Mouse (Mus musculus) heart, postnatal 0 days (tissue): ENCODE measurements around the gene Cd59a. TPM values are rescaled to one million over a fixed set of nuclear protein-coding genes. Genes with fewer than 3 reads are reported as not detected.

Source experiments
- ATAC-seq: fragments of 200-750 bp; cut with Nextera tagmentation; 2 replicates; pipeline ENCODE4 v1.8.0; 2017; ENCODE audit warnings: low read depth, moderate number of reproducible peaks, moderate library complexity; ENCODE audit not compliant: insufficient read depth
- DNase-seq: peaks from one replicate; pipeline ENCODE4 v3.0.0-alpha.2; 2016; ENCODE audit warnings: low spot score
- H3K27ac ChIP-seq: fragments of 300-500 bp; sonication (generic); 2 replicates; pipeline ENCODE4 v1.5.1; 2014; ENCODE audit warnings: low read depth, mild to moderate bottlenecking
- H3K27me3 ChIP-seq: fragments of 300-500 bp; sonication (generic); 2 replicates; pipeline ENCODE4 v1.6.1; 2014; ENCODE audit warnings: low read length, mixed read lengths; ENCODE audit not compliant: control insufficient read depth, insufficient read depth
- H3K36me3 ChIP-seq: fragments of 300-500 bp; sonication (generic); replicated peaks from 2 replicates; pipeline ENCODE4 v1.6.1; 2014; ENCODE audit warnings: low read length, mixed read lengths; ENCODE audit not compliant: control insufficient read depth, insufficient read depth
- H3K4me1 ChIP-seq: fragments of 300-500 bp; sonication (generic); 2 replicates; pipeline ENCODE4 v1.6.1; 2014; ENCODE audit warnings: antibody characterized with exemption; ENCODE audit not compliant: control insufficient read depth, insufficient read depth
- H3K4me2 ChIP-seq: fragments of 300-500 bp; sonication (generic); 2 replicates; pipeline ENCODE4 v1.6.1; 2014; ENCODE audit warnings: low read depth, mild to moderate bottlenecking, low read length, moderate library complexity
- H3K4me3 ChIP-seq: fragments of 300-500 bp; sonication (generic); 2 replicates; pipeline ENCODE4 v1.5.1; 2014; ENCODE audit warnings: low read depth, low read length
- H3K9ac ChIP-seq: fragments of 300-500 bp; sonication (generic); replicated peaks from 2 replicates; pipeline ENCODE4 v1.6.1; 2014; ENCODE audit warnings: low read depth, low read length, mixed read lengths
- H3K9me3 ChIP-seq: fragments of 300-500 bp; sonication (generic); replicated peaks from 2 replicates; pipeline ENCODE4 v1.6.1; 2016; ENCODE audit warnings: low read length; ENCODE audit not compliant: control insufficient read depth
- CTCF ChIP-seq: IDR thresholded peaks from 2 replicates; pipeline ENCODE4 v1.5.1; 2016; ENCODE audit warnings: antibody characterized with exemption, control low read depth, low read depth
- EP300 ChIP-seq: IDR thresholded peaks from 2 replicates; pipeline ENCODE4 v1.6.1; 2016; ENCODE audit warnings: antibody characterized with exemption, low read depth
- WGBS: fragments of 180-500 bp; shearing (Covaris S2); extraction: QIAGEN DNeasy Blood & Tissue Kit; methylation state at CpG from one replicate; pipeline ENCODE4 v1.1.7; 2014; 5-methylcytosine and 5-hydroxymethylcytosine counted together
- polyA plus RNA-seq: library from polyadenylated mRNA; unstranded; fragments of >200 nt; fragmentation: Nextera tagmentation; extraction: Ambion mirVana; gene quantifications from 2 replicates; pipeline ENCODE4 v1.2.1, GENCODE M21; 2015
- total RNA-seq: library from RNA; depleted of rRNA; stranded (reverse); fragments of >200 nt; gene quantifications from 2 replicates; pipeline ENCODE4 v1.2.3, GENCODE M21; 2014; ENCODE audit warnings: low replicate concordance

Gene Cd59a
- total and polyA plus RNA-seq, 2 experiments from 2014 or later = 40.6 to 96.5 TPM

DNA sequence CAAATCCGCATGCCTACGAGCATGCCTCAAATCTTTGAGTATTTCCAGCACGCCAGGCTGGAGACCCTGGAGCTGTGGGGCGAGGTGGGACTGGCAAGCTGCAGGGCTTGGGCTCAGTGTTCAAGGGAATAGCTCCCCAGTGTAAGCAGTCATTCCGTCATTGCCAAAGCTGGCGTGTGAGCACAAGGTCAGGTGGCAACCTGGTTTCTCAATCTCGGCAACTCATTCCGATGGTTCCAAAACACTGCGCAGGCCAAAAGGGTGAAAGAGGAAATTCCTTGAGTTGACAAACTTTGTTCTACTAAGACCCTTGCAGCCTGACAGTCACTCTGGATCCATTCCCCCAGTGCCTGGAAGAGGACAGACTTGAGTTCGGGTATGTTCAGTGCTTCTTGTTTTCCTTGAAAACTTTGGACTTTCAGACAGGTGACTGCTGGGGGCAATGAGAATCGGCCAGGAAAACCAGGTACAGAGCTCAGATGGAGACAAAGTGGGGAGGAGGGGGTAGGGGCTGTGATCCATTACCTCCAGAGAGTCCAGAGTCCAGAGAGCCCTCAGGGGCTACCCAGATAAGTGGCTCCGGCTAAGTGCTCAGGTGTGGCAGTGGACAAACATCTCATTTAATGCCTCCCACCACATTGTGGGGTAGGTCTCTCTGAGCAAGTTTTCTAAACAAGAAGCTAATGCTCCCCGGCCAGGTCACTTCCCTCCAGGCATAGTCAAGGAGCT, 33.4 kb downstream of the Cd59a start:
- 88% methylated on average over 13 of the region's 13 CpGs for WGBS
- H3K9me3 ChIP-seq = no peaks in the 10 kb centered on the region
- H3K9ac ChIP-seq = no peak overlapping the region
- DNase-seq (no peak), ATAC-seq (no peak)
- no peaks in the 10 kb centered on the region; the same call in 1 of the 2 replicates for H3K4me1 ChIP-seq
- no peak overlapping the region for H3K4me2 ChIP-seq
- H3K36me3 ChIP-seq = no peaks in the 10 kb centered on the region
- H3K27me3 ChIP-seq = no peaks in the 10 kb centered on the region
- no peak for TF ChIP-seq EP300
- TF ChIP-seq CTCF = no peak
- H3K4me3 ChIP-seq = no peak overlapping the region
- no peak overlapping the region for H3K27ac ChIP-seq

DNA sequence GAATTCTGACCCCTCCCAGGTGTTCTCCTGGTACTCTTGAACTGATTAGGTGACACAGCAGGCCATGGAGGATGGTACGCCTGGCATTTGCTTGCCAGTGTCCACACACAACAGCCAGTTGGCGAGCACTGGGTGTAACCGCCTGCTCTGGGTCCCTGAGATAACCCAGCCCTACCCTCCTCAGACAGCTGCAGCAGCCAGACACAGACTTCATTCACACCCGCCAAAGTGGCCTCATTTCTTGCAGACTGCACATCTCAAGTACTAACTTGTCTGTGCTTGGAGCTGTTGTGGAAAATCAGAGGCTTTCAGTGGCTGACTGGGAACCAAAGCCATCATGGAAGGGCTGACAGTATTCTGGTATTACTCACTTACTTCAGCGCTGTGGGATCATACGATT, 34.6 kb downstream of the Cd59a start:
- ATAC-seq = peak; percentile 47; the same call in 1 of the 2 replicates
- H3K9ac ChIP-seq = no peak overlapping the region

GRCm38 (mm10) chr2:104130969-104131368, 35.4 kb downstream of the Cd59a start:
- 70% methylated on average over 3 of the region's 3 CpGs for WGBS
- Histone ChIP-seq H3K9me3 (no peaks in the 10 kb centered on the region), H3K27ac (no peak overlapping the region), H3K4me2 (no peak overlapping the region), H3K9ac (no peak overlapping the region), H3K27me3 (no peaks in the 10 kb centered on the region), H3K36me3 (no peaks in the 10 kb centered on the region), H3K4me1 (no peaks in the 10 kb centered on the region), H3K4me3 (no peak overlapping the region)
- DNase-seq (no peak), ATAC-seq (no peak)
- TF ChIP-seq CTCF = peak; percentile 49
- TF ChIP-seq EP300 = no peak

More for the DNA sequence above, 34.6 kb downstream of the Cd59a start:
- Histone ChIP-seq H3K4me1 (no peaks in the 10 kb centered on the region), H3K27me3 (no peaks in the 10 kb centered on the region), H3K4me2 (no peak overlapping the region), H3K4me3 (no peak overlapping the region), H3K36me3 (no peaks in the 10 kb centered on the region), H3K27ac (no peak overlapping the region), H3K9me3 (no peaks in the 10 kb centered on the region)
- DNase-seq = no peak
- WGBS = 32% methylated on average over 6 of the region's 6 CpGs
- TF ChIP-seq EP300 = no peak
- TF ChIP-seq CTCF = no peak

GRCm38 (mm10) chr2:104132266-104132859, 36.8 kb downstream of the Cd59a start:
- Histone ChIP-seq H3K9ac (no peak overlapping the region), H3K36me3 (no peaks in the 10 kb centered on the region), H3K4me2 (no peak overlapping the region), H3K4me1 (no peaks in the 10 kb centered on the region), H3K9me3 (no peaks in the 10 kb centered on the region), H3K27ac (no peak overlapping the region), H3K27me3 (no peaks in the 10 kb centered on the region), H3K4me3 (no peak overlapping the region)
- ATAC-seq (no peak), DNase-seq (no peak)
- TF ChIP-seq EP300 (no peak), CTCF (no peak)
- WGBS = 67% methylated on average over 7 of the region's 7 CpGs

- Histone ChIP-seq H3K36me3 (no peaks in the 10 kb centered on the region), H3K27ac (no peak overlapping the region), H3K4me2 (no peak overlapping the region), H3K9me3 (no peaks in the 10 kb centered on the region), H3K9ac (no peak overlapping the region), H3K4me3 (no peak overlapping the region), H3K27me3 (no peaks in the 10 kb centered on the region), H3K4me1 (no peaks in the 10 kb centered on the region)
- WGBS = 19% methylated on average over 11 of the region's 12 CpGs
- TF ChIP-seq EP300 (no peak), CTCF (no peak)
- ATAC-seq = no peak
- DNase-seq = no peak
Measured at GRCm38 (mm10) chr2:104133042-104133810, 37.6 kb downstream of the Cd59a start.
